Mouse (Mus musculus): ENCODE measurements around the gene Gucy2f. TPM values are rescaled to one million over a fixed set of nuclear protein-coding genes. Genes with fewer than 3 reads are reported as not detected.

Gene Gucy2f
- polyA plus RNA-seq, 1 experiment from 2014 or later, result 0.36 TPM

DNA sequence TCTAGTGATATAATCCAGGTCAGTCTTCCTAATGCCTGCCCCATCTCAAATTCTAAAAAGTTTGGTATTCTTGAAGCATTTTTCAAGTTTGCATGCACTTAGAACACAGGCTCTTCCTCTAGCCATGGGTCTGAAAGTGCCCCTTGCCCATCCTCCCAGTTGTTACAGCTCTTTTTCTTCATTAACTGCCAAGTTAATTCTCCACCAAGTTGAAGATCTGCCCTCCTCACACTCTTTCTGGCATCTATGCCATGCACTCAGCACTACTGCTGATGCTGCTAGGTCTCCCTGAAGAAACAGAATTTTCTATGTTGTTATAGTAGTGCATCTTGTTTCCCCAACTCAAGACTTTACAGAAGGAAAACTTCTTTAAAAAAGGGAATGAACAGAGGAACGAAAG, 1.2 kb downstream of the Gucy2f start:
- Histone ChIP-seq H3K4me1 (replicated peaks; ENCODE audit: control insufficient read depth, insufficient read depth, low read length) (no peaks in the 10 kb centered on the region), H3K27me3 (ENCODE audit: control insufficient read depth, insufficient read depth, low read length) (peaks cover 4% of the 10 kb centered on the region; the same call in 1 of the 2 replicates), H3K9ac (no peak overlapping the region), H3K9me3 (ENCODE audit: control insufficient read depth, low read length) (no peaks in the 10 kb centered on the region), H3K36me3 (replicated peaks; ENCODE audit: control insufficient read depth, insufficient read depth) (no peaks in the 10 kb centered on the region), H3K4me3 (replicated peaks; ENCODE audit: low read length) (no peak overlapping the region), H3K27ac (no peak overlapping the region), H3K4me2 (replicated peaks) (no peak overlapping the region)
- DNase-seq (ENCODE audit: low spot score), result no peak
- 94% methylated on average over 1 of the region's 1 CpGs for WGBS
- no peak for ATAC-seq (ENCODE audit: low FRiP score)

DNA sequence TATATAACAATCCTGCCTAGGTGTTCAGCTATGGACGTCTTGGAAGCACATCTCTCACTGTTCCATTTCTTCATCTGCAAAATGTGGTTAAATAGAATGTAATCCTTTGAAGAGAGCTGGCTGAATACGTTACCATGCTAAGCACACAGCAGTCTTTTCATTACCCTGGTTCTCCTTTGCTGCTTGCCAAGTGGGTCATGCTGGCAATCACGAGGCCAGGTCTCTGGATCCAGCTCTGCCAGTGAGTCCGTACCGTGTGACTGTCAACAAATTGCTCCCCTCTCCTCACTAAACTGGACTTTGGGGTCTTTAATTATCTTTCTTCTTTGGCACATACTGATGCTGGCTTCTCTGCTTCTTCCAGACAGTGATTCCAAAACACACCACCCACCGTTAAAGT, 2.3 kb downstream of the Gucy2f start:
- DNase-seq (ENCODE audit: low spot score) (no peak), ATAC-seq (ENCODE audit: low FRiP score) (no peak)
- H3K27ac ChIP-seq, result no peak overlapping the region
- no peaks in the 10 kb centered on the region for H3K4me1 ChIP-seq (replicated peaks; ENCODE audit: control insufficient read depth, insufficient read depth, low read length)
- H3K36me3 ChIP-seq (replicated peaks; ENCODE audit: control insufficient read depth, insufficient read depth), result no peaks in the 10 kb centered on the region
- 66% methylated on average over 6 of the region's 6 CpGs for WGBS
- no peaks in the 10 kb centered on the region for H3K9me3 ChIP-seq (ENCODE audit: control insufficient read depth, low read length)
- H3K4me3 ChIP-seq (replicated peaks; ENCODE audit: low read length), result no peak overlapping the region
- H3K9ac ChIP-seq, result no peak overlapping the region
- no peak overlapping the region for H3K4me2 ChIP-seq (replicated peaks)
- H3K27me3 ChIP-seq (ENCODE audit: control insufficient read depth, insufficient read depth, low read length), result peaks cover 4% of the 10 kb centered on the region; the same call in 1 of the 2 replicates

DNA sequence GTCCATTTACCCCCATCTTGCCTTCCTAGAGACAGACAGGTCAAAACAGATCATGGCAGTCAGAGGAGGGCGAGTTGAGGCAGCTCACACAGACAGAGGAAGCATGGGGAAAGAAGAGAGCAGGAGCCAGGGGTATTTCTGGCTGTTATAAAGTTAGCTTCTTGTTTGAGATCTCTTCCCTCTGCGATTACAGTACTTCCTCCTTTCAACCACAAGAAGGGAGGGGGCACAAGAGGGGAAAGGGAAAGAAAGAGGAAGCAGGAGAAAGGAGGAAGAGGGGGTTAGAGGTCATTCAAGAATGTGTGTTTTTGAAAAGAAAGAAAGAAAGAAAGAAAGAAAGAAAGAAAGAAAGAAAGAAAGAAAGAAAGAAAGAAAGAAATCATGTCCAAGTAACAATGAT, 6.4 kb downstream of the Gucy2f start:
- Histone ChIP-seq H3K9ac (no peak overlapping the region), H3K36me3 (replicated peaks; ENCODE audit: control insufficient read depth, insufficient read depth) (no peaks in the 10 kb centered on the region), H3K4me3 (replicated peaks; ENCODE audit: low read length) (no peak overlapping the region), H3K4me1 (replicated peaks; ENCODE audit: control insufficient read depth, insufficient read depth, low read length) (no peaks in the 10 kb centered on the region), H3K4me2 (replicated peaks) (no peak overlapping the region), H3K9me3 (ENCODE audit: control insufficient read depth, low read length) (no peaks in the 10 kb centered on the region), H3K27me3 (ENCODE audit: control insufficient read depth, insufficient read depth, low read length) (peaks cover 4% of the 10 kb centered on the region; the same call in 1 of the 2 replicates), H3K27ac (no peak overlapping the region)
- WGBS, result 61% methylated on average over 2 of the region's 2 CpGs
- no peak for ATAC-seq (ENCODE audit: low FRiP score)
- DNase-seq (ENCODE audit: low spot score), result no peak

DNA sequence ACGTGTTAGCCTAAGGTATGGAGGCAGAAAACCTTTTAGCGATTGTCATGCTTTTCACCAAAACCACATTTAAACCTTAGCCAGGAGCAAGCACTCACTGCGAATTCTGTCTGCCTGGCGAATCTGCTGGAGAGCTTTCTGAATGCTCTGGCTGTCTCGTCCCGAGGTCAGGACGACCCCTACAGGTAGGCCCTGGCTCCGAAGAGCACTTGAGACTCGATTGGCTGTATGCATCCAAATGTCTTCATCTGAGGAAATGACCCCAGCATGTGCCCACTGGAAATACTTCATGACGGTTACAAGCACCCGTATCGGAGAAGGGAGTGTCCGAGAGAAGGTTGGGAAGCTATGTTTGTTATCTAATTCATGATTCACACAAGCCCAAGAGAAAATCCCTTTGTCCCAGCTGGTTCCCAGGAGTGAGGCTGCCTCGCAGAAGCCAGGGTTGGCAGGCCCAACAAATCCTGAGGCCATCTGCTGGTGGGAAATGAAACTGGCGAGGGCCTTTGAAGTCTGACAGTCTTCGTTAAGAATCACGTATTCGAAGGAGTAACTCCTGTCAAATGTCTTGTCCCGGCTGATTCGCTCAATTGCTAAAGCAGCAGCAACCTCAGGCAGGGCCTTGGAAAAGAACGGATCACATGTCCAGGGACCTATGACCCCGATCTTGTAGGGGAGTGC, 7.6 kb downstream of the Gucy2f start:
- Histone ChIP-seq H3K9ac (no peak overlapping the region), H3K4me1 (replicated peaks; ENCODE audit: control insufficient read depth, insufficient read depth, low read length) (no peaks in the 10 kb centered on the region), H3K27me3 (ENCODE audit: control insufficient read depth, insufficient read depth, low read length) (peaks cover 6% of the 10 kb centered on the region; the same call in 1 of the 2 replicates), H3K9me3 (ENCODE audit: control insufficient read depth, low read length) (no peaks in the 10 kb centered on the region), H3K36me3 (replicated peaks; ENCODE audit: control insufficient read depth, insufficient read depth) (no peaks in the 10 kb centered on the region), H3K4me2 (replicated peaks) (peak overlapping the region; percentile 32), H3K4me3 (replicated peaks; ENCODE audit: low read length) (no peak overlapping the region), H3K27ac (no peak overlapping the region)
- ATAC-seq (ENCODE audit: low FRiP score) (peak; percentile 87; the same call in 1 of the 2 replicates), DNase-seq (ENCODE audit: low spot score) (peak; percentile 68)
- WGBS, result 37% methylated on average over 22 of the region's 22 CpGs

DNA sequence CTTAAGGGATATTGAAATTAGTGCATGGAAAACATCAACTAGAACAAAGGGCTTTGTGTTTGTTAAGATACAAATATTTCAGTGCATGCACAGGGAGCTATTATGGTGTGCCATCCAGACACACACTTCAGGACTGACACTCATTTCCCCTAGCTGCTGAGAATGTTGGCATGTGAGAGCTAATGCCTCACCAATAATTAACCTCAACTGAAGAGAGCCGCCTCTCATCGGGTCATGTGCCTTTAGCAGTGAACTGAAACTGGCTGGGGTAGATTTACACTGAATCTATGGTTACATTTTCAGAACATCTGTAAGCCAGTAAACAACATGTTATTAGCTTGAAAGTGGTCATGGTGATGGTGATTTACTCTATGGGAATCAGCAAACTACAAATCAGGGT, 14.7 kb downstream of the Gucy2f start:
- no peak overlapping the region for H3K27ac ChIP-seq
- no peaks in the 10 kb centered on the region for H3K36me3 ChIP-seq (replicated peaks; ENCODE audit: control insufficient read depth, insufficient read depth)
- H3K4me2 ChIP-seq (replicated peaks), result no peak overlapping the region
- H3K9me3 ChIP-seq (ENCODE audit: control insufficient read depth, low read length), result no peaks in the 10 kb centered on the region
- 74% methylated on average over 2 of the region's 2 CpGs for WGBS
- DNase-seq (ENCODE audit: low spot score) (no peak), ATAC-seq (ENCODE audit: low FRiP score) (no peak)
- H3K4me1 ChIP-seq (replicated peaks; ENCODE audit: control insufficient read depth, insufficient read depth, low read length), result no peaks in the 10 kb centered on the region
- 0 out of 2 replicates have a peak, but pooled peaks cover 5% of the 10 kb centered on the region for H3K27me3 ChIP-seq (ENCODE audit: control insufficient read depth, insufficient read depth, low read length)
- H3K9ac ChIP-seq, result no peak overlapping the region
- no peak overlapping the region for H3K4me3 ChIP-seq (replicated peaks; ENCODE audit: low read length)

DNA sequence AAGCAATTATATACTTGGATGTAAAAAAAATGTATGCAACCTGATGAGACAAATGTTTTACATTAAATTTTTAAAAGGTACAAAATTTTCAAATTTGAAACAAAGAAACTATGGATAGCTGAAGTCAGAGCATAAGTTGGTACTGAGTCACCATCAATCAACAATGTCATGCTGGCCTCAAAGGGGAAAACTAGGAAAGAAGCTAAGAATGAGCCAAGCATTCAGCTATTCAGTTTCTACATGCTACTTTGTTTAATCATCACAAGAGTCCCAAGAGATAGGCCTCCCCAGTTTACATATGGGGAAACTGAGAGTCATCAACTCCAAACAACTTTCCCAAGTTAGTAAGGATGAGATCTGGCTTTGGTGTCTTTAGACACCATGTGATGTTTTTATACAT, 19.8 kb downstream of the Gucy2f start:
- Histone ChIP-seq H3K27me3 (ENCODE audit: control insufficient read depth, insufficient read depth, low read length) (0 out of 2 replicates have a peak, but pooled peaks cover 5% of the 10 kb centered on the region), H3K4me3 (replicated peaks; ENCODE audit: low read length) (no peak overlapping the region), H3K9me3 (ENCODE audit: control insufficient read depth, low read length) (no peaks in the 10 kb centered on the region), H3K27ac (no peak overlapping the region), H3K36me3 (replicated peaks; ENCODE audit: control insufficient read depth, insufficient read depth) (no peaks in the 10 kb centered on the region), H3K9ac (no peak overlapping the region), H3K4me2 (replicated peaks) (no peak overlapping the region), H3K4me1 (replicated peaks; ENCODE audit: control insufficient read depth, insufficient read depth, low read length) (no peaks in the 10 kb centered on the region)
- ATAC-seq (ENCODE audit: low FRiP score) (no peak), DNase-seq (ENCODE audit: low spot score) (no peak)

GRCm38 (mm10) chrX:142115779-142116178, 81.0 kb downstream of the Gucy2f start:
- no peak overlapping the region for H3K4me3 ChIP-seq (replicated peaks; ENCODE audit: low read length)
- no peak overlapping the region for H3K9ac ChIP-seq
- H3K9me3 ChIP-seq (ENCODE audit: control insufficient read depth, low read length), result no peaks in the 10 kb centered on the region
- H3K4me1 ChIP-seq (replicated peaks; ENCODE audit: control insufficient read depth, insufficient read depth, low read length), result no peaks in the 10 kb centered on the region
- H3K36me3 ChIP-seq (replicated peaks; ENCODE audit: control insufficient read depth, insufficient read depth), result no peaks in the 10 kb centered on the region
- no peak overlapping the region for H3K27ac ChIP-seq
- H3K4me2 ChIP-seq (replicated peaks), result no peak overlapping the region
- ATAC-seq (ENCODE audit: low FRiP score) (no peak), DNase-seq (ENCODE audit: low spot score) (no peak)
- H3K27me3 ChIP-seq (ENCODE audit: control insufficient read depth, insufficient read depth, low read length), result peaks cover 24% of the 10 kb centered on the region

- Histone ChIP-seq H3K27ac (no peak overlapping the region), H3K4me1 (replicated peaks; ENCODE audit: control insufficient read depth, insufficient read depth, low read length) (no peaks in the 10 kb centered on the region), H3K4me3 (replicated peaks; ENCODE audit: low read length) (no peak overlapping the region), H3K36me3 (replicated peaks; ENCODE audit: control insufficient read depth, insufficient read depth) (no peaks in the 10 kb centered on the region), H3K9me3 (ENCODE audit: control insufficient read depth, low read length) (no peaks in the 10 kb centered on the region), H3K4me2 (replicated peaks) (no peak overlapping the region), H3K27me3 (ENCODE audit: control insufficient read depth, insufficient read depth, low read length) (peaks cover 10% of the 10 kb centered on the region; the same call in 1 of the 2 replicates), H3K9ac (no peak overlapping the region)
- WGBS, result 52% methylated on average over 6 of the region's 6 CpGs
- ATAC-seq (ENCODE audit: low FRiP score), result no peak
- DNase-seq (ENCODE audit: low spot score), result no peak
These were observed 85.5 kb downstream of the Gucy2f start for GRCm38 (mm10) chrX:142111236-142111635.

- Histone ChIP-seq H3K27me3 (ENCODE audit: control insufficient read depth, insufficient read depth, low read length) (peaks cover 14% of the 10 kb centered on the region), H3K4me2 (replicated peaks) (no peak overlapping the region), H3K36me3 (replicated peaks; ENCODE audit: control insufficient read depth, insufficient read depth) (no peaks in the 10 kb centered on the region), H3K4me1 (replicated peaks; ENCODE audit: control insufficient read depth, insufficient read depth, low read length) (no peaks in the 10 kb centered on the region), H3K9me3 (ENCODE audit: control insufficient read depth, low read length) (no peaks in the 10 kb centered on the region), H3K4me3 (replicated peaks; ENCODE audit: low read length) (no peak overlapping the region), H3K9ac (no peak overlapping the region), H3K27ac (no peak overlapping the region)
- DNase-seq (ENCODE audit: low spot score) (peak; percentile 68), ATAC-seq (ENCODE audit: low FRiP score) (no peak)
- WGBS, result 45% methylated on average over 3 of the region's 3 CpGs
These were observed 99.8 kb downstream of the Gucy2f start for GRCm38 (mm10) chrX:142096904-142097303.

GRCm38 (mm10) chrX:142095579-142095978, 101.2 kb downstream of the Gucy2f start:
- no peaks in the 10 kb centered on the region for H3K9me3 ChIP-seq (ENCODE audit: control insufficient read depth, low read length)
- no peak overlapping the region for H3K27ac ChIP-seq
- no peaks in the 10 kb centered on the region for H3K36me3 ChIP-seq (replicated peaks; ENCODE audit: control insufficient read depth, insufficient read depth)
- ATAC-seq (ENCODE audit: low FRiP score) (no peak), DNase-seq (ENCODE audit: low spot score) (no peak)
- no peak overlapping the region for H3K4me2 ChIP-seq (replicated peaks)
- WGBS, result 75% methylated on average over 5 of the region's 5 CpGs
- H3K9ac ChIP-seq, result no peak overlapping the region
- no peaks in the 10 kb centered on the region for H3K4me1 ChIP-seq (replicated peaks; ENCODE audit: control insufficient read depth, insufficient read depth, low read length)
- H3K27me3 ChIP-seq (ENCODE audit: control insufficient read depth, insufficient read depth, low read length), result peaks cover 23% of the 10 kb centered on the region
- no peak overlapping the region for H3K4me3 ChIP-seq (replicated peaks; ENCODE audit: low read length)

Data from hindbrain, embryonic 14.5 days (tissue).